Mouse (Mus musculus): ENCODE results near the gene Ctf1.

- TF ChIP-seq GATA1 (IDR thresholded peaks at IDR 0.05; ENCODE audit: borderline replicate concordance, low read length) (no peak), CTCF (IDR thresholded peaks at IDR 0.05; ENCODE audit: low read depth, low read length) (no peak)
Observed at GRCm38 (mm10) chr7:127667171-127667570, 45.4 kb upstream of the Ctf1 start.

All from G1E (cell line).